Mouse (Mus musculus) embryonic fibroblast, embryonic 13.5 days (primary cell): ENCODE data around the gene Hsd3b4. TPM values are rescaled to one million over a fixed set of nuclear protein-coding genes. Genes with fewer than 3 reads are reported as not detected.
"Not testable (repeated sequence)": the region's sequence is repeated elsewhere in the genome, so short reads cannot be mapped to it uniquely, and the experiment has no call there.

ENCODE experiments used
- H3K27ac ChIP-seq: 2 replicates; pipeline ENCODE4 v1.5.1; 2012; ENCODE audit warnings: low read length, control low read depth, inconsistent platforms; ENCODE audit not compliant: insufficient read depth
- H3K4me1 ChIP-seq: 2 replicates; pipeline ENCODE4 v1.6.1; 2011; ENCODE audit warnings: low read length; ENCODE audit not compliant: control insufficient read depth, insufficient read depth
- H3K4me3 ChIP-seq: 2 replicates; pipeline ENCODE4 v1.5.1; 2011; ENCODE audit warnings: mild to moderate bottlenecking, control low read depth, low read length; ENCODE audit not compliant: insufficient read depth
- polyA plus RNA-seq: library from polyadenylated mRNA; stranded (reverse); fragments of >200 nt; gene quantifications from 2 replicates; pipeline ENCODE4 v1.2.4, GENCODE M21; 2011; ENCODE audit warnings: low read depth; ENCODE audit not compliant: missing spikeins, insufficient read length

Hsd3b4 gene
- polyA plus RNA-seq, 1 experiment = not detected

DNA sequence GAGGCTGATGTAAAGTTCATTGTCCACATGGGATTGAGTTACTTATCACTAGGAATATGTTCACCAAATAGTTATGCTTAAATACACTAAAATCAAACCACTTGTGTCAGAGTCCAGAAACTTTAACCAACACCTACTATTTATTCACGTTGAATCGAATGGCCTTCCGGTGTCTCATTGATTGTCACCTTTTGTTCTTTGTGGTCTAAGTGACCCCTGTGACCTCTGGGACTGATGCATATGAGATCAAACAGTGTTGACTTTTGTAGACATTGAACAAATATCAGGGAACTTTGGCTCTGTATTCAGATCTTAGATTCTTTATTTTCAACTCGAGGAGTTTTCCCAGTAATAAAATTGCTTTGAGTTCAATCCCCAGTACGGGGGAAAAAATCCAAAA lies 56.5 kb downstream of the Hsd3b4 start:
- H3K4me3 ChIP-seq, H3K27ac ChIP-seq, H3K4me1 ChIP-seq: not testable (repeated sequence)

Other genes starting within 250 kb of the Hsd3b4 start
- gene Hmgcs2, start 230.1 kb downstream of the Hsd3b4 start, polyA plus RNA-seq = not detected in 2 replicates
- gene Phgdh, start 170.5 kb downstream of the Hsd3b4 start, polyA plus RNA-seq = 232 and 249 TPM in 2 replicates
- gene Zfp697, start 128.1 kb downstream of the Hsd3b4 start, polyA plus RNA-seq = 7.6 and 10.2 TPM in 2 replicates
- gene Gm4450, start 53.4 kb downstream of the Hsd3b4 start, polyA plus RNA-seq = not detected in 2 replicates
- gene Gm10681, start 78.3 kb upstream of the Hsd3b4 start, polyA plus RNA-seq = not detected in 2 replicates
- not detected in 2 replicates for gene Hsd3b5, start 119.7 kb upstream of the Hsd3b4 start, polyA plus RNA-seq
- gene Hsd3b2, start 214.0 kb upstream of the Hsd3b4 start, polyA plus RNA-seq = not detected in 2 replicates